Mouse (Mus musculus) gastrocnemius, postnatal 14 days (tissue): ENCODE results near the gene Zcchc3. TPM values are rescaled to one million over a fixed set of nuclear protein-coding genes. Genes with fewer than 3 reads are reported as not detected.

ENCODE experiments used
- DNase-seq: peaks from one replicate; pipeline ENCODE4 v3.0.0; 2021; ENCODE audit warnings: mixed read lengths
- intact Hi-C: fragments of 180-260 bp; cut with DNase I; formaldehyde crosslinking; loops from one replicate; pipeline ENCODE4 v1.15.1; 2025; ENCODE audit warnings: low total_unique reads
- total RNA-seq, 2 experiments: library from RNA; stranded (reverse); gene quantifications; 2 replicates each; pipeline ENCODE4 v1.2.3; 2021

The Zcchc3 gene
- total RNA-seq, 2 experiments from 2014 or later, result 2.7 to 3.2 TPM

DNA sequence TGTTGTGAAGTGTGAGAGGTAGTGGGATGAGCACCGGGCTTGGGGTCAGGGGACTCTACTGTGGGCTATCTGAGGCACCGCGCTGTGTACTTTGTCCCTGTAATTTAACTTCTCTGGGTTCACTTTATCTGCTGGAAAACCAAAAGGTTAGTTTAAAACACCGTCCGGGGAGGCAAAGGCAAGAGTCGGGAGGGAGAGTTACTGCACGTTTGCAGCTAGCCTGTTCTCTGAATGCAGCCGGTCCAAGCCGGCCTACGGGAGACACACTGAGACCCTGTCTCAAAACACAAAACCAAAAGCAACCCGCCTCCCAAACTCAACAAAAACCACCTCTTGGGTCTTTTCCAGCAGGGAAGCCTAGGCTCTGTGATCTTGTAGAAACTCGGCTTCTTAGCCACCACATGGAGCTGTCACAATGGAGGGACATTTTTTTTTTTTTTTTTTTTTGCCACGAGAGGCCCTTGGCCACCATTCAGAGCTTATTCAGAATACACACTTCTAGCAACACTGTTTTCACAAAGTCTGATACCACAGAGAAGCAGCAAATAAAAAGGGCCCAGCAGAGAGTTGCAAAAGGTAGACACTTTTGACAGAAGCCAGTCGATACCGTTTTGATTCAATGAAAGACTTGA is 2.2 kb downstream of the Zcchc3 start:
- intact Hi-C loops, result no loop called here
- no peak for DNase-seq

GRCm38 (mm10) chr2:152411471-152411870 is 3.4 kb downstream of the Zcchc3 start:
- no peak for DNase-seq
- intact Hi-C loops, result no loop called here

- intact Hi-C loops, result no loop called here
- DNase-seq, result peak; percentile 90
Measured at GRCm38 (mm10) chr2:152410971-152411371, 3.9 kb downstream of the Zcchc3 start.

- DNase-seq, result no peak
Measured at GRCm38 (mm10) chr2:152409781-152410180, 5.0 kb downstream of the Zcchc3 start.

GRCm38 (mm10) chr2:152406126-152406525 is 8.7 kb downstream of the Zcchc3 start:
- intact Hi-C loops, result no loop called here
- DNase-seq, result peak; percentile 96

More at GRCm38 (mm10) chr2:152409781-152410180, 5.0 kb downstream of the Zcchc3 start:
- intact Hi-C loops, result no loop called here

DNA sequence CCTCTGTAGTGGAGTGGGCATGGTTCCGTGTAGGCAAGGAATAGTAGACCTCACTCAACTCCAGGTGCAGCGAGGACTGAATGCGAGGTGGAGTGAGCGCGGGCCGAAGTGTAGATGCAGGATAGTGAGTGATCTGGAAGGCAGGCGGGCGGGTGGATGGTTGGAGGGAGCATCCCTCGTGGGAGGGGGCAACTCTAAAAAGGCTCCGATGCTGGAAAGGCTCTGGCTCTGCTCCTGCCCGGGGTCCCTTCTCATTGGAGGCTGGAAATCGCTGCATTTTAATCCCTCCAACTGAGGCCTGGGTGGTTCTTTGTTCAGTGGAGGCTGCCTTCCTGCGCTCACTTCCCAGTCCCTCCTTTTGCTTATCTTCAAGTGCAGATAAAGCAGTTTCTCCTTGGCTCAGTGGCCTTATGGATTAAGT is 15.7 kb downstream of the Zcchc3 start:
- DNase-seq, result no peak
- intact Hi-C loops, result no loop called here

DNA sequence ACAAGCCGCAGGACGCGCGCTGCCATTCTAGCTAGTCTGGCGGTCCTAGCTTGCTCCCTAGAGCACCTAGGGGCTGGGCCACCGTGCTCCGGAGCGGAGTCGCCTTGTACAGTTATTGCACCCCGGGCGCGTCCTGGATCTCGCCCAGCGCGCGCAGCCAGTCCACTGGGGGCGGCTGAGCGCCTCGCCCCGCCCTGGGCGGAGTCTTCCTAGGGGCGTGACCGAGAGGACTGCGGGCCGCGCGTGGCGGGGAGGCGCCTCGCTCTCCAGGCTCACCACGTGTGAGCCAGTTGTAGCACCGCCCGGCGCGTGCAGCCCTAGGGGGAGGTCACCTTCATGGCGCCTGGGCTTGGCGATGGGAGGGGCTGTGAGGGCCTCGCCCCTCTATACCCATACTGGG is 16.1 kb downstream of the Zcchc3 start:
- DNase-seq, result peak; percentile 95
- intact Hi-C loops, result no loop called here

DNA sequence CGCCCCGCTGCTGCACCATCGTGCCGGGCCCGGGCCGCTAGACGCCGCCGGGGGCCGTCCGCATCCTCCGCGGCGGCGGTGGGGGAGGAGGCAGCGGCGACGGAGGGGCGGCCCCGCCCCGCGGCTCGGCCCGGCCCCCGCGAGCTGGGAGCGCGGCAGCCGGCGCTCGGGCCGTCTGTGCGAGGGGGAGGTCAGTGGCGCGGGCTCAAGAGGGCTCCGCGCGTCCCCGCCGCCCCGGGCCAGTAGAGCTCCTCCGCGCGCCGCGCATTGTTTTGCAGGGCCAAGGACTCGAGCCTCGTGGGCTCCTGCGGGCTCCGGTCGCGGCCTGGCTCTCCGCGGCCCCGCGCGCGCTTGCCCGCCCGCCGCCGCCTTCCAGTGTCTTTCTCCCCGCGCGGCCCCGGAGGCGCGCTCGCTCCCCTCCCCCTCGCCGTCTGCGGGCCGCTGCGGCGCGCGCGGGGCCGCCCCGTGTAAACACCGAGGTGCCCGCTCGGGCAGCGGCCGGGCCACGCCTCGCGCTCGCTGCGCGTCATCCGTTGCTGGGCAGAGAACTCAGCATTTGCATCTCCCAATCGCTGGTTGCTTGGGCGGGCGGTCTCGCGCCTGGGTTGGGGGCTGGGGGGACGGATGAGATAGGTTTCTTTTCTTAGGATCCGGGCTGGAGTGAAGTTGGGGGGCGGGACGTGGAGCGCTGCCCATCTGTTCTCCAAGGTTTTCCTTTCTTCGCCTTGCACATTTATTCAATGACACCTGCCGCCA is 17.0 kb downstream of the Zcchc3 start, which contains the start of gene Sox12:
TSS of gene Sox12 (minus strand) at position 384 of the 756 bp plus-strand sequence.
- intact Hi-C loops, result no loop called here

GRCm38 (mm10) chr2:152397004-152397589 is 17.7 kb downstream of the Zcchc3 start:
- intact Hi-C loops, result no loop called here
- peak; percentile 87 for DNase-seq

More for the DNA sequence above, 17.0 kb downstream of the Zcchc3 start, which contains the start of gene Sox12:
- DNase-seq, result peak; percentile 97

GRCm38 (mm10) chr2:152396110-152397003 is 18.5 kb downstream of the Zcchc3 start:
- intact Hi-C loops, result no loop called here
- DNase-seq, result peak; percentile 87

DNA sequence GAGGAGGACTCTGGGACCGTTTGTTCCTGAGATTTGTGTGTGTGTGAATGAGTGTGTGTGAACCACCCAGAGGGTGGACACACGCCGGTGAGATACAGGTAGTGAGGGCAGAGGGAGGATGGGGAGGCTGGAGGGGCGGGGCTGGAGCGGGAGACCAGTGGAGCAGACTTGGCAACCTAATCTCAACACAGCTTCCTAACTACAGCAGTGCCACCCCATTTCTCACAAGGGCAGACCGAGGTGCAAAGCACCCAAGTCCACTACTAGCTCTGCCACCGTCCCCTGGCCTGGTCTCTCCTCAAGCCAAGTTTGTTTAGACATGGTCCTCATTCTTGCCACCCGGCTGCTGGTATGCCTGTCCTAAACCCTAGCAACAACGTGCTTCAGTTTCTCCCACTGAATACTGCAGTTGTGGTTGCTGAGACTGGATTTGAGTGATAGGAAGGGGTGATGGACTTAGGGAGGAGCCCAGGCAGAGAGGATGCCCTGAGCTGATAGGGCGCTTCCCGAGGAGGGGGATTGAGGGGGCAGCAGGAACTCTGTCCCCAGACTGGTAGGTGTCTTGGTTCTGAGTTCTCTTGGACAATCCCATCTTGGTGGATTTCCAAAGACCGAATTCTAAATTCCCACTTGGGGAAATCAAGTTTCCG is 19.4 kb downstream of the Zcchc3 start:
- intact Hi-C loops, result no loop called here
- DNase-seq, result no peak

GRCm38 (mm10) chr2:152393225-152394017 is 21.4 kb downstream of the Zcchc3 start:
- DNase-seq, result no peak
- intact Hi-C loops, result loop anchor here (2.0 kb wide), 1 partner anchor 43 kb away; no protein-coding TSS in a partner anchor

DNA sequence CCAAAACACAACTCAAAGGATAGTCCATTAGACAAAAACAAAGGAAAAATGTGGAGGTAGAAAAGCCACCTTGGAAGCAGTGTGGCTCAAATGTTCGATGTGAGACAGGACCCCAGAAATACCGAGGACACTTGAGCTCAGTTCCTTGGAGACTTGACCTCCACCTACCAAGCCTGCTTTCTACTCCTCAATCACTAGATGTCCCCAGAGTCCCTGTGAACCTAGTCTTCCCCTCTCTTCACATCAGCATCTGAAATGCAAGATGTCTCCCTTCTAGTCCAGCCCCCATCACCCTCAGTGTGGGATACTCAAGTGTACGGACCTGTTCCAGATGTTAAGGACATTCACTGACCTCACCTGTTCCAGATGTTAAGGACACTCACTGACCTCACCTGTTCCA is 22.0 kb downstream of the Zcchc3 start:
- no peak for DNase-seq
- intact Hi-C loops, result loop anchor here (2.0 kb wide), 1 partner anchor 44 kb away; no protein-coding TSS in a partner anchor

- DNase-seq, result no peak
- intact Hi-C loops, result no loop called here
Measured at GRCm38 (mm10) chr2:152384191-152384590, 30.6 kb downstream of the Zcchc3 start.

GRCm38 (mm10) chr2:152376345-152376741 is 38.5 kb downstream of the Zcchc3 start, which contains the start of gene Nrsn2:
Nrsn2 (minus strand) TSS chr2:152376638.
- no peak for DNase-seq
- intact Hi-C loops, result no loop called here

GRCm38 (mm10) chr2:152375652-152376344 is 39.0 kb downstream of the Zcchc3 start:
- DNase-seq, result no peak
- intact Hi-C loops, result no loop called here

- DNase-seq, result no peak
- intact Hi-C loops, result no loop called here
Measured at GRCm38 (mm10) chr2:152373547-152373946, 41.3 kb downstream of the Zcchc3 start.
